Mouse (Mus musculus) thymus, adult 2 months (tissue): ENCODE results near the gene G3bp2.

Source experiments
- CTCF ChIP-seq: fragments of 200-500 bp; IDR thresholded peaks from 2 replicates; pipeline ENCODE4 v1.5.1; 2012; ENCODE audit warnings: mild to moderate bottlenecking, control low read depth, low read length, moderate library complexity, borderline replicate concordance; ENCODE audit not compliant: control insufficient read depth, poor library complexity, insufficient read depth; ENCODE audit errors: extremely low read depth
- POLR2A ChIP-seq: fragments of 200-500 bp; IDR thresholded peaks from 2 replicates; pipeline ENCODE4 v1.6.1; 2012; ENCODE audit warnings: mild to moderate bottlenecking, low read length, control low read depth, moderate library complexity; ENCODE audit not compliant: control insufficient read depth, poor library complexity, insufficient read depth; ENCODE audit errors: extremely low read depth

DNA sequence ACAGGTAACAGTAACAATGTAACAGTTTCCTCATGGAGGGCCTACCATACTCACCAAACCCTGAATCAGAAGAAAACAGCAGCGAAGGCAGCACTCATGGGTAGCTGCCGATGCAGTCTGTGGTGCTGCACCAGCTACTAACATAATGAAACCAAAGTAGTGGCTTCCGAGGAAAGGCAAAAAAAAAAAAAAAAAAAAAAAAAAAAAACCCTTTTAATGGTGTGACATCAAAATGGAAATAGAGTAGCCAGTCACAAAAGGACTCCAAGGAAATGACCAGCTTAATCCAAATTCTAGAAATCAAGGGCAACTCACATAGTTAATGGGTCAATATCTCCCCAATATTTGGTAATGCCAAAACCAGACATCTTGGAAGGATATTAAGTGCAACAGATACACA lies 33.1 kb downstream of the G3bp2 start:
- TF ChIP-seq POLR2A (no peak), CTCF (no peak)
